Mouse (Mus musculus) embryonic fibroblast, embryonic 13.5 days (primary cell): ENCODE data around the gene Smc4.

Experiments used
- CTCF ChIP-seq: IDR thresholded peaks from 2 replicates; pipeline ENCODE4 v1.5.1; 2011; ENCODE audit warnings: mild to moderate bottlenecking, control low read depth, low read length, moderate library complexity, borderline replicate concordance; ENCODE audit not compliant: insufficient read depth
- POLR2A ChIP-seq: IDR thresholded peaks from 2 replicates; pipeline ENCODE4 v1.6.1; 2011; ENCODE audit warnings: low read depth, mild to moderate bottlenecking, control low read depth, low read length, moderate library complexity

DNA sequence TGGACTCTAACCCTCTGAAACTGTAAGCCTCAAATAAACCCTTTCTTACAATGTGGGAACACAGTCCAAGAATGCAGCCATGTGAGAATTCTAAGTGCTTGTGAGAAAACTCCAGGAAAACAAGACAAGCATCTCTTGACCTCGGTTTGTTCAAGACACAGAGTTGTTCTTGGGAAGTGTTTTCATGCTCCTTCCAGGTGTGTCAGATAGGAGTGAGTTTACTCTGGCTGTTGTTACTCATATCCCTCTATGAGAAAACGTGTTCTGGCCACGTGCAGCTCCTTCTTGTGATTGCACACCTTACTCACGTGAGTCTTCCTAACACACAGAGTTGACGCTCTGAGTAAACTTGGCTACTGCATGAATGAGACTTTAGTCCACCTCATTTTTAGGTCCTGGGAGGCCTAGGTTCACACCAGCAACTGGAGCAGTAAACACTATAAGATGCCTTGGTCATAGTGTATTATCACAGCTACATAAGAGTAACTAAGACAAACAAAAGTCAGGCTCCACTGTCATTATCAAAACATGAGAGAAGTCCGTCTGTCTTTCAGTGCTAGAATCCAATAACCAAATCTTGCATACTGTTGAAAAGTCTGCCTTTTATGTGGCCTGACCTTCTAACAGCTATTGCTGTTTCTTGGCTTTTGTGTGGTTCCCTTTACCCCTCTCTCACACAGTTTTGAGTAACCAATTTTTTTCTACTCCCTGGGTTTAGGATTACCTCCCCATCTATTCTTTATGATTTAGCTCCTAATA lies 37.8 kb upstream of the Smc4 start:
- no peak for TF ChIP-seq POLR2A
- TF ChIP-seq CTCF, result no peak
